Mouse (Mus musculus) kidney, postnatal 0 days (tissue): ENCODE data around the gene Olfr750. TPM values are rescaled to one million over a fixed set of nuclear protein-coding genes. Genes with fewer than 3 reads are reported as not detected.

Source experiments
- ATAC-seq: fragments of 200-750 bp; cut with Nextera tagmentation; replicated peaks from 2 replicates; pipeline ENCODE4 v1.8.0; 2017; ENCODE audit warnings: low read depth, moderate number of reproducible peaks, moderate TSS enrichment, moderate library complexity; ENCODE audit not compliant: low FRiP score
- DNase-seq: peaks from one replicate; pipeline ENCODE4 v3.0.0-alpha.2; 2016; ENCODE audit warnings: low spot score
- H3K27ac ChIP-seq: fragments of 300-500 bp; sonication (generic); 2 replicates; pipeline ENCODE4 v1.5.1; 2014; ENCODE audit warnings: mild to moderate bottlenecking
- H3K27me3 ChIP-seq: fragments of 300-500 bp; sonication (generic); 2 replicates; pipeline ENCODE4 v1.6.1; 2014; ENCODE audit warnings: low read length, mixed read lengths; ENCODE audit not compliant: insufficient read depth
- H3K36me3 ChIP-seq: fragments of 300-500 bp; sonication (generic); 2 replicates; pipeline ENCODE4 v1.6.1; 2014; ENCODE audit warnings: low read length, mixed read lengths; ENCODE audit not compliant: insufficient read depth
- H3K4me1 ChIP-seq: fragments of 300-500 bp; sonication (generic); replicated peaks from 2 replicates; pipeline ENCODE4 v1.6.1; 2014; ENCODE audit warnings: antibody characterized with exemption, low read length, mixed read lengths; ENCODE audit not compliant: insufficient read depth
- H3K4me2 ChIP-seq: fragments of 300-500 bp; sonication (generic); 2 replicates; pipeline ENCODE4 v1.6.1; 2014; ENCODE audit warnings: mild to moderate bottlenecking, low read length, moderate library complexity, mixed read lengths
- H3K4me3 ChIP-seq: fragments of 300-500 bp; sonication (generic); replicated peaks from 2 replicates; pipeline ENCODE4 v1.5.1; 2014; ENCODE audit warnings: low read depth, low read length
- H3K9ac ChIP-seq: fragments of 300-500 bp; sonication (generic); 2 replicates; pipeline ENCODE4 v1.6.1; 2014; ENCODE audit warnings: low read depth, low read length
- H3K9me3 ChIP-seq: fragments of 300-500 bp; sonication (generic); replicated peaks from 2 replicates; pipeline ENCODE4 v1.6.1; 2016; ENCODE audit warnings: low read length, inconsistent platforms, mixed read lengths
- CTCF ChIP-seq: IDR thresholded peaks from 2 replicates; pipeline ENCODE4 v1.5.1; 2016; ENCODE audit warnings: antibody characterized with exemption, low read depth, mild to moderate bottlenecking, moderate library complexity
- WGBS: fragments of 180-500 bp; shearing (Covaris S2); extraction: QIAGEN DNeasy Blood & Tissue Kit; methylation state at CpG from one replicate; pipeline ENCODE4 v1.1.7; 2014; 5-methylcytosine and 5-hydroxymethylcytosine counted together
- polyA plus RNA-seq: library from polyadenylated mRNA; unstranded; fragments of >200 nt; fragmentation: Nextera tagmentation; extraction: Ambion mirVana; gene quantifications from 2 replicates; pipeline ENCODE4 v1.2.1, GENCODE M21; 2015

Olfr750 gene
- polyA plus RNA-seq, 1 experiment from 2014 or later = not detected

DNA sequence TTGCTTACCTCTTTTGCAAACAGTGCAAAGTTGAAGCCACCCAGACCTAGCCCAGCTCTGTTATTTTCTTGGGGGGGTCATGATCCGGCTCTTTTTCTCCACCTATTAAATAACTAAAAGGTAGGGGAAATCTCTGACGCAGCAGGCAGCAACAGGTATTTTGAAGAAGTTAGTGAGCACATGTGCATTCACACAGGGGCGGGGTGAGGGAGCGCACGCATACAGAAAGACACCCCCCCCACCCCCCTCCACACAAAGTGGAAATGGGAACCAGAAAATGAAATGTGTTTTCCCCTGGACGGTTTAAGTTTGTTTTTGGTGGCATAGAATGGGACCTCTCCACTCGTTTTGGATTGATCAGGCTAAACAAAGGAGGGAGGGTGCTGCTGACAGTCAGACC is 9.6 kb upstream of the Olfr750 start:
- no peaks in the 10 kb centered on the region for H3K27me3 ChIP-seq
- WGBS = 26% methylated on average over 7 of the region's 7 CpGs
- no peaks in the 10 kb centered on the region for H3K36me3 ChIP-seq
- H3K9ac ChIP-seq = no peak overlapping the region
- peaks cover 5% of the 10 kb centered on the region; the same call in 1 of the 2 replicates for H3K4me1 ChIP-seq
- H3K27ac ChIP-seq = no peak overlapping the region
- no peak for TF ChIP-seq CTCF
- H3K4me2 ChIP-seq = peak overlapping the region; percentile 84
- ATAC-seq (no peak), DNase-seq (no peak)
- H3K4me3 ChIP-seq = 0 out of 2 replicates have a peak overlapping the region, but pooled peaks have one; percentile 54
- no peaks in the 10 kb centered on the region for H3K9me3 ChIP-seq

GRCm38 (mm10) chr14:51082599-51083581 is 8.7 kb upstream of the Olfr750 start:
- Histone ChIP-seq H3K4me1 (peaks cover 5% of the 10 kb centered on the region; the same call in 1 of the 2 replicates), H3K27ac (no peak overlapping the region), H3K4me3 (peak overlapping the region; percentile 54), H3K27me3 (no peaks in the 10 kb centered on the region), H3K9me3 (no peaks in the 10 kb centered on the region), H3K36me3 (no peaks in the 10 kb centered on the region), H3K4me2 (peak overlapping the region; percentile 84), H3K9ac (peak overlapping the region; percentile 58)
- peak; percentile 75 for ATAC-seq
- peak; percentile 65 for DNase-seq
- WGBS = 3% methylated on average over 38 of the region's 40 CpGs
- no peak for TF ChIP-seq CTCF

GRCm38 (mm10) chr14:51081035-51081434 is 6.8 kb upstream of the Olfr750 start:
- H3K9me3 ChIP-seq = no peaks in the 10 kb centered on the region
- H3K36me3 ChIP-seq = no peaks in the 10 kb centered on the region
- ATAC-seq (no peak), DNase-seq (no peak)
- no peaks in the 10 kb centered on the region for H3K27me3 ChIP-seq
- no peak overlapping the region for H3K27ac ChIP-seq
- H3K9ac ChIP-seq = no peak overlapping the region
- WGBS = 89% methylated on average over 2 of the region's 2 CpGs
- TF ChIP-seq CTCF = no peak
- H3K4me2 ChIP-seq = no peak overlapping the region
- H3K4me1 ChIP-seq = peaks cover 5% of the 10 kb centered on the region; the same call in 1 of the 2 replicates
- H3K4me3 ChIP-seq = no peak overlapping the region

DNA sequence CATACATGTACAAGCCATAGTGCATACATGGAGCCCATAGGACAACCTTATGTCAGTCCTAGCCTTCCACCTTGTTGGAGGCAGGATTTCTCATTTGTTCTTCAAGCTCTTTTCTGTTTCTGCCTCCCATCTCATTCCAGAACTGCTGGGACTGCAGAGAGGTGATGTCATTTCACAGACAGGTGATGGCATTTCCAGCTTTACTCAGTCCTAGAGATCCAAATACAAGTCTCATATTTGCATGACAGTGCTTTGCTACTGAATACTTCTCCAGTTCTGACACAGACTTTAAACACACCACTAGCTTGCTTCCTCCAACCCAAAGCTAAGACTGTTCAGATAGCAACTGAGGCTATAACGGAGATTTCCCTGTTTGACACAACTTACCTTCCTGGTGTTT is 4.9 kb upstream of the Olfr750 start:
- Histone ChIP-seq H3K9ac (no peak overlapping the region), H3K27me3 (no peaks in the 10 kb centered on the region), H3K9me3 (no peaks in the 10 kb centered on the region), H3K4me3 (no peak overlapping the region), H3K4me2 (no peak overlapping the region), H3K4me1 (peaks cover 5% of the 10 kb centered on the region; the same call in 1 of the 2 replicates), H3K36me3 (no peaks in the 10 kb centered on the region), H3K27ac (no peak overlapping the region)
- WGBS = 85% methylated on average over 1 of the region's 1 CpGs
- TF ChIP-seq CTCF = no peak
- no peak for DNase-seq
- no peak for ATAC-seq

GRCm38 (mm10) chr14:51069617-51070016 is 4.6 kb downstream of the Olfr750 start:
- peak; percentile 58 for DNase-seq
- Histone ChIP-seq H3K4me2 (no peak overlapping the region), H3K36me3 (no peaks in the 10 kb centered on the region), H3K9me3 (no peaks in the 10 kb centered on the region), H3K9ac (no peak overlapping the region), H3K4me3 (no peak overlapping the region), H3K27me3 (no peaks in the 10 kb centered on the region), H3K27ac (no peak overlapping the region), H3K4me1 (peaks cover 8% of the 10 kb centered on the region; the same call in 1 of the 2 replicates)
- no peak for ATAC-seq
- TF ChIP-seq CTCF = peak; percentile 53
- whole genome bisulfite sequencing = 92% methylated on average over 2 of the region's 2 CpGs

- H3K9me3 ChIP-seq = no peaks in the 10 kb centered on the region
- WGBS = 60% methylated on average over 5 of the region's 5 CpGs
- no peaks in the 10 kb centered on the region for H3K36me3 ChIP-seq
- H3K4me3 ChIP-seq = no peak overlapping the region
- no peaks in the 10 kb centered on the region for H3K27me3 ChIP-seq
- no peak overlapping the region for H3K27ac ChIP-seq
- H3K4me1 ChIP-seq = peaks cover 8% of the 10 kb centered on the region; the same call in 1 of the 2 replicates
- no peak for TF ChIP-seq CTCF
- no peak overlapping the region for H3K4me2 ChIP-seq
- ATAC-seq (no peak), DNase-seq (peak; percentile 77)
- no peak overlapping the region for H3K9ac ChIP-seq
Observed at GRCm38 (mm10) chr14:51068956-51069355, 5.3 kb downstream of the Olfr750 start.
